ENCODE assay signal across 9 mouse cellular contexts in genomic region chr5:148946787-148947186, GRCm38 (mm10). TPM values are rescaled to one million over a fixed set of nuclear protein-coding genes. Genes with fewer than 3 reads are reported as not detected.
DNase-seq lines count a peak whose midpoint lies in the region; ATAC-seq and TF ChIP-seq lines count a peak whose summit lies in the region.
"Had no signal": no experiment of that assay in that cellular context is flagged by ENCODE, and none has a peak within 500 bp of the region (broad histone marks: within the 10 kb centered on the region; RNA-seq: fewer than 3 reads in every experiment).

No protein-coding gene starts in this region.

- POLR2A ChIA-PET in Patski (lab: Charles Lee), result no interaction called here

- H3K27me3 ChIP-seq in Patski, result no peaks in the 10 kb centered on the region

- no peak for ATAC-seq in Patski
- no peak for ATAC-seq in erythroid progenitor cell, adult 5-6 weeks (replicated peaks; ENCODE audit: low FRiP score, poor library complexity, severe bottlenecking)

- peak; percentile 70 for TF ChIP-seq CTCF in Patski (IDR thresholded peaks at IDR 0.05)

- CTCF ChIA-PET in Patski (lab: Charles Lee), result interaction anchor here (1.2 to 1.4 kb wide), 2 partner anchors 10 to 14 kb away, joined by 3 to 4 read pairs; no protein-coding TSS in a partner anchor

- DNase-seq in kidney, postnatal 25 days, result peak; percentile 50 to 71
- DNase-seq in kidney, postnatal 14 days, result no peak
- peak; percentile 22 to 40 for DNase-seq in CD8-positive naive resting alpha-beta T cell, adult 2 months (ENCODE audit: low read depth in 2 of 2, low spot score in 2 of 2)
- no peak for DNase-seq in Patski (ENCODE audit: low read depth, low spot score)
- peak; percentile 73 for DNase-seq in lung, postnatal 36 days
- DNase-seq in yolk sac, embryonic 10.5 days (ENCODE audit: low spot score), result no peak
- DNase-seq: cerebellum, adult 9-10 months had no signal

- in situ Hi-C loops in Patski (cut with MboI; ENCODE audit: low pct_unique_long_range_greater_than_20kb), result no loop called here

RNA-seq across cellular contexts. Expression of gene Katnal1, which starts 17.7 kb away (rescaled TPM):
- 19.9 TPM for polyA plus RNA-seq in Patski (2021)
- total RNA-seq in erythroid progenitor cell, adult 5-6 weeks (2015; ENCODE audit: low replicate concordance), result 28.5 and 40.2 TPM in 2 replicates
- total RNA-seq in erythroid progenitor cell, adult 5-6 weeks (2017; ENCODE audit: low replicate concordance), result 47.7 and 54.4 TPM in 2 replicates

RNA-seq across cellular contexts. Expression of gene Gm42791, which starts 48.2 kb away (rescaled TPM):
- not detected for polyA plus RNA-seq in Patski (2021)
- total RNA-seq in erythroid progenitor cell, adult 5-6 weeks (2015; ENCODE audit: low replicate concordance), result not detected in 2 replicates
- not detected in 2 replicates for total RNA-seq in erythroid progenitor cell, adult 5-6 weeks (2017; ENCODE audit: low replicate concordance)
- polyA plus RNA-seq: heart, embryonic 16.5 days had no signal

Comparison
In these comparisons a context has a peak if more than half of its experiments do, and no peak if none do; other contexts are left out.
1. DNase-seq: peak in kidney, postnatal 25 days (2 of 2), CD8-positive naive resting alpha-beta T cell, adult 2 months (2 of 2) and lung, postnatal 36 days (single experiment); none in kidney, postnatal 14 days (single experiment), Patski (single experiment) and yolk sac, embryonic 10.5 days (single experiment).